Mouse (Mus musculus): ENCODE measurements around the gene Hemk1.

Hemk1 gene

GRCm38 (mm10) chr9:107296501-107296965, 41.6 kb downstream of the Hemk1 start:
- DNase-seq (ENCODE audit: extremely low read depth, insufficient read length, low spot score), result peak; percentile 59

- DNase-seq (ENCODE audit: extremely low read depth, insufficient read length, low spot score), result no peak
Observed at GRCm38 (mm10) chr9:107296041-107296440, 42.1 kb downstream of the Hemk1 start.

- no peak for DNase-seq (ENCODE audit: extremely low read depth, insufficient read length, low spot score)
Observed at GRCm38 (mm10) chr9:107296016-107296040, 42.3 kb downstream of the Hemk1 start, which contains the start of gene Cish. TSS of gene Cish (plus strand) at chr9:107296026.

- DNase-seq (ENCODE audit: extremely low read depth, insufficient read length, low spot score), result no peak
Observed at GRCm38 (mm10) chr9:107295616-107296015, 42.5 kb downstream of the Hemk1 start.

- DNase-seq (ENCODE audit: extremely low read depth, insufficient read length, low spot score), result no peak
Observed at GRCm38 (mm10) chr9:107294249-107294648, 43.9 kb downstream of the Hemk1 start.

GRCm38 (mm10) chr9:107290897-107291296, 47.3 kb downstream of the Hemk1 start:
- DNase-seq (ENCODE audit: extremely low read depth, insufficient read length, low spot score), result peak; percentile 25

- DNase-seq (ENCODE audit: extremely low read depth, insufficient read length, low spot score), result peak; percentile 88
Observed at GRCm38 (mm10) chr9:107289211-107290076, 48.7 kb downstream of the Hemk1 start, which contains the start of gene Mapkapk3. TSS of gene Mapkapk3 (minus strand) at chr9:107289877.

GRCm38 (mm10) chr9:107288711-107289110, 49.4 kb downstream of the Hemk1 start:
- peak; percentile 37 for DNase-seq (ENCODE audit: extremely low read depth, insufficient read length, low spot score)

- no peak for DNase-seq (ENCODE audit: extremely low read depth, insufficient read length, low spot score)
Observed at GRCm38 (mm10) chr9:107288105-107288650, 50.0 kb downstream of the Hemk1 start.

- DNase-seq (ENCODE audit: extremely low read depth, insufficient read length, low spot score), result no peak
Observed at GRCm38 (mm10) chr9:107287294-107287693, 50.9 kb downstream of the Hemk1 start.

- DNase-seq (ENCODE audit: extremely low read depth, insufficient read length, low spot score), result no peak
Observed at GRCm38 (mm10) chr9:107285009-107285408, 53.1 kb downstream of the Hemk1 start.

GRCm38 (mm10) chr9:107282951-107283350, 55.2 kb downstream of the Hemk1 start:
- no peak for DNase-seq (ENCODE audit: extremely low read depth, insufficient read length, low spot score)

- DNase-seq (ENCODE audit: extremely low read depth, insufficient read length, low spot score), result no peak
Observed at GRCm38 (mm10) chr9:107281241-107281987, 56.7 kb downstream of the Hemk1 start.

- DNase-seq (ENCODE audit: extremely low read depth, insufficient read length, low spot score), result no peak
Observed at GRCm38 (mm10) chr9:107280322-107281027, 57.7 kb downstream of the Hemk1 start.

GRCm38 (mm10) chr9:107279378-107280321, 58.5 kb downstream of the Hemk1 start:
- peak; percentile 24 for DNase-seq (ENCODE audit: extremely low read depth, insufficient read length, low spot score)

GRCm38 (mm10) chr9:107278527-107279377, 59.4 kb downstream of the Hemk1 start:
- peak; percentile 85 for DNase-seq (ENCODE audit: extremely low read depth, insufficient read length, low spot score)

GRCm38 (mm10) chr9:107278126-107278525, 60.0 kb downstream of the Hemk1 start:
- DNase-seq (ENCODE audit: extremely low read depth, insufficient read length, low spot score), result no peak

- DNase-seq (ENCODE audit: extremely low read depth, insufficient read length, low spot score), result no peak
Observed at GRCm38 (mm10) chr9:107277603-107278002, 60.5 kb downstream of the Hemk1 start.

Data from 3134 (cell line).